Mouse (Mus musculus) ES-Bruce4 (cell line): ENCODE measurements around the gene Cntfr. TPM values are rescaled to one million over a fixed set of nuclear protein-coding genes. Genes with fewer than 3 reads are reported as not detected.
"Not testable (repeated sequence)": the region's sequence is repeated elsewhere in the genome, so short reads cannot be mapped to it uniquely, and the experiment has no call there.

Experiments
- H3K27ac ChIP-seq: 2 replicates; pipeline ENCODE4 v1.5.1; 2012; ENCODE audit warnings: low read length, inconsistent platforms; ENCODE audit not compliant: insufficient read depth
- H3K27me3 ChIP-seq: 2 replicates; pipeline ENCODE4 v1.6.1; 2012; ENCODE audit warnings: mild to moderate bottlenecking, low read length, inconsistent platforms; ENCODE audit not compliant: control insufficient read depth, poor library complexity, insufficient read depth, severe bottlenecking
- H3K36me3 ChIP-seq: 2 replicates; pipeline ENCODE4 v1.6.1; 2012; ENCODE audit warnings: inconsistent platforms, mild to moderate bottlenecking, low read length, moderate library complexity; ENCODE audit not compliant: control insufficient read depth, poor library complexity, insufficient read depth, severe bottlenecking
- H3K4me1 ChIP-seq: one replicate; pipeline ENCODE4 v1.8.1; 2011; ENCODE audit warnings: low read length; ENCODE audit not compliant: control insufficient read depth, insufficient read depth
- H3K4me3 ChIP-seq: 2 replicates; pipeline ENCODE4 v1.5.1; 2011; ENCODE audit warnings: low read depth, mild to moderate bottlenecking, low read length
- H3K9ac ChIP-seq: 2 replicates; pipeline ENCODE4 v1.6.1; 2012; ENCODE audit warnings: low read depth, mild to moderate bottlenecking, inconsistent platforms; ENCODE audit not compliant: poor library complexity, severe bottlenecking
- H3K9me3 ChIP-seq: replicated peaks from 2 replicates; pipeline ENCODE4 v1.6.1; 2012; ENCODE audit warnings: mild to moderate bottlenecking, low read length, inconsistent platforms; ENCODE audit not compliant: control insufficient read depth, poor library complexity, insufficient read depth, severe bottlenecking
- polyA plus RNA-seq: library from polyadenylated mRNA; stranded (reverse); fragments of >200 nt; gene quantifications from 2 replicates; pipeline ENCODE4 v1.2.4, GENCODE M21; 2011; ENCODE audit warnings: low read depth; ENCODE audit not compliant: missing spikeins, insufficient read depth, insufficient read length

Gene Cntfr
- polyA plus RNA-seq, 1 experiment, result 23.9 TPM

DNA sequence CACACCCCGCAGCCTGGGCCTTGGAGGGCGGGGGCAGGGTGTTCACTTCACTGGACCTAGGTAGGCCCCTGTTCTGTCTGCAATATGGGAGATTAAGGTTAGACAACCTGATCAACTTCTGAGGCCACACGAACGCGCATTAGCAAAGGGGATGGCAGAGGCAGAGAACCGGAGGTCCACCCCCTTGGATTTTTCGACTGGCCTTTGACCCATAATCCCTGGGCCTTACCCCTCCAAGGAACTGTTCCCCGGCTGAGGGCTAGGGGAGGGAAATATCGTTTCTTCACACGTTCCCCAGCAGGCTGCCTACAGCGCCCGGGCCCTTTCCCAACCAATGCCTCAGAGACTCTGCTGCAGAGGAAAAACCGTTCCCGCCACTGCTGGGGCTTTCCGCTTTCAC is 437 bp downstream of the Cntfr start:
- not testable (repeated sequence) for H3K4me1 ChIP-seq, H3K27ac ChIP-seq, H3K27me3 ChIP-seq, H3K9me3 ChIP-seq, H3K4me3 ChIP-seq, H3K9ac ChIP-seq, H3K36me3 ChIP-seq

DNA sequence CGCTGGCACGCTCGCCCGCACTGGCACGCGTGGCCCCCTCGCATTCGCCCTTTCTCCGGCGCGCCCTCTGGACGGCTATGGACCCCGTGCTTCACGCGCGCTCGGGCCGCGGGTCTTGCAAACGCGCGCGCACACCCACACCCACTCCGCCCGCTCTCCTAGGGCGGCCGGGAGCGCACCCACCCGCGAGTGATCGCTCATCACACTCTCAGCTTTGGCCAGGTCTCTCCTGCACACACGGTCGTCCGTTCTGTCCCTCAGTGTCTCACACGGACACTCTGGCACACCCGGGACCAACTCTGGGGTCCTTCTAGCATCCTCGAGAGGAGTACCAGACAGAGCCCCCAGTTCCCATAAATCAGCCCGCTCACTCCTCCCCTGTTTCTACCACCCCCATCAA is 1.1 kb downstream of the Cntfr start:
- H3K27ac ChIP-seq, H3K27me3 ChIP-seq, H3K4me1 ChIP-seq, H3K36me3 ChIP-seq, H3K9me3 ChIP-seq, H3K9ac ChIP-seq: not testable (repeated sequence)
- peak overlapping the region; percentile 38 for H3K4me3 ChIP-seq

DNA sequence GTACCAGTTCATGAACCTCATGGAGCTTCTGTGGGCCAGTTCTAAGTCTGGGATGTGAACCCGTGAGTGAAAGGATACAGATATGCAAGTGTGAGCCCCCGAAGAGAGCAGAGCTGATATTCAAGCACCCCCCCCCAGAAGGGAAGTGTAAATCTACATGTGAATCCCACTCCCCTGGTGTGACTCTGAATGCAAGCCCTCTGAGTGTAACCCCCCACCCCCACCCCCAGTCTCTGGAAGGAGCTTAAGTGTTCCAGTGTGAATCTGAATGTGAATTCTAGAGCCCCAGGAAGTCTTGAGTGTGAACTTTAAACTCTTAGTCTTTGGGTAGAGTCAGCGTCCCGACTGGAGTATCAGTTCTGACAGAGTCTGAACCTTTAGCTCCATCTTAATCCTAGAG is 3.4 kb downstream of the Cntfr start:
- H3K27me3 ChIP-seq, H3K4me1 ChIP-seq, H3K36me3 ChIP-seq, H3K9ac ChIP-seq, H3K27ac ChIP-seq, H3K9me3 ChIP-seq, H3K4me3 ChIP-seq: not testable (repeated sequence)

DNA sequence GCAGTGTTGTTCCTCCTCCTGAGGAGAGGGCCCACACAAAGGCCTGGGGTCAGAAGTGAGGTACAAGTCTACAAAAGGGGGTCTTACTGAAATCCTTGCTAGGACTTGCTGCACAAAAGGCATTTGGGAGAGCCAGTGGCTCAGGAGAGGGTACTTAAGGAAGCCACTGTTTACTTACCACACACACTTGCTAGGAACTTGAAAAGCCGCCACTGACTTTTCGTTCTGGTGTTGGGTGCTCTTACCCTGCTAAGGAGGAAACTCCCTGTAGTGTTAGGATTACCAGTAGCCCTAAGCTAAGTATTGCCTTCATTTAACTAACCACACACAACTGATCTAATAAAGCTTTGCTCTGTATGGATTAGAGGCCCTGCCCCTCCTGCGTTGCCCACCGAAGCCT is 6.9 kb downstream of the Cntfr start:
- not testable (repeated sequence) for H3K4me3 ChIP-seq, H3K4me1 ChIP-seq, H3K9me3 ChIP-seq

DNA sequence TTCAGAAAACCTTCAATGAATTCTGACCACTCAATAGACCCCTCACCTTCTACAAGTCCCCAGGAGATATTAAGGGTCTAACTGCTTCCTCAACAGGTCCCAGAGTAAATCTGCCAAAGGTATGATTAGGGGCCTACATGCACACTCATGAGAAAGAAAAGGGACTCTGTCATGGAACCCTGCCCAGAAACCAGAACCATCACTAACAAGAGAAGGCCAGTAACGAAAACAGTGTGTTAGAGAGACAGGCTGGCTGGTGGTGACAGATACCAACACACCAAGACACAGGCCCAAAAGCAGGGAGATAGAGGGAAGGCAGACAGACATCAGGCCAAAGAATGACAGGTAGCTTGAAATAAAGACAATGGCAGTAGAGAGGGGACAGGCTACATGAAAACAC is 8.3 kb downstream of the Cntfr start:
- H3K36me3 ChIP-seq, H3K27ac ChIP-seq: not testable (repeated sequence)

More for the DNA sequence above, 6.9 kb downstream of the Cntfr start:
- H3K27ac ChIP-seq, H3K9ac ChIP-seq, H3K36me3 ChIP-seq, H3K27me3 ChIP-seq: not testable (repeated sequence)

DNA sequence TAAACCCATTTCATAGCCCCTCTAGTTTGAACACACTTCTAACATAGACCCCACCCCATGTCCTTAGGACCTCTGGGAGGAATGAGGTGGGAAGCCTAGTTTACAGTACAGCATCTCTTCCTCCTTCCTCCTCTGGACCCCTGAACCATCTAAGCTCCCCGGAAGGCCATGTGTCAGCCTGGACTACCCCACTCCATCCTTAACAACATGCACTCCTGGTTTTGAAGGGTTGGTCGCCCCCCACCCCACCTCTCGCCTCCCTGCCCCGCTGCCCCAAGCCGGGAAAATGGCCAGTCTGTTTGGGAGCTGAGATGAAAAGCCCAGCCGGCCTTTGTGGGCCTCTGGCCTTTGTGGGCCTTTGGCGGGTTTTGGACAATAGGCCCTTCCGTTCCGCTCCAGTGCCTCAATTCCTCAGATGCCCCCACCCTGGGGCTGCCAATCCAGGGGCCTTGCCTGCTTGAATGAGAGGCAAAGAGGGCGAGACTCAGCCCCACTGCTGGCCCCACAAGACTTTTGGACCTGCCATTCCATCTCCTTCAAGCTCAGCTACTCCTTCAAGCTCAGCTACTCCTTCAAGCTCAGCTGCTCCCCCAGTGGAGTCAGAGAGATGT is 10.9 kb downstream of the Cntfr start:
- H3K27me3 ChIP-seq, H3K9ac ChIP-seq, H3K27ac ChIP-seq, H3K4me3 ChIP-seq, H3K4me1 ChIP-seq, H3K9me3 ChIP-seq, H3K36me3 ChIP-seq: not testable (repeated sequence)

More for the DNA sequence above, 8.3 kb downstream of the Cntfr start:
- not testable (repeated sequence) for H3K4me1 ChIP-seq, H3K9me3 ChIP-seq, H3K9ac ChIP-seq, H3K4me3 ChIP-seq, H3K27me3 ChIP-seq

DNA sequence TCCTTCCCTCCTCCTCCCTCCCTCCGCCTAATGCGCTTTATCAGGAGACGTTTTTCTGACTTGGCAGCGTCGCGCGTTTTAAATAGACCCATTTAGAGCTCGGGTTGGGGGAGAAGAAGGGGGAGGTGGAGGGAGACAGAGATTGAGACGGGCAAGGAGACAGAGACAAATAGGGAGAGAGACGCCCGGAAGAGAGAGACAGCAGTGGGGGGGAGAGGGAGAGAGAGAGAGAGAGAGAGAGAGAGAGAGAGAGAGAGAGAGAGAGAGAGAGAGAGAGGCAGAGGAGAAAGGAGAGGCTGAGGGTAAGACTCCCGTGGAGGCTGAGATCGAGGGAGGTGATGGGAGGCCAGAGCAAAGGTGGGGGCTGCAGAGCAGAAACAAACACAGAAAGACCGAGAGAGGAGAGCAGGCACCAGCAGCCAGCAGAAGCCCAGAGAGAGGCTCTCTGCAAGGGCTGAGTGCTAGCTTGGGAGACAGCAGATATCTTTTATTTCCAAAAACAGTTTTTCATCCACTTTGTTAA is 11.9 kb downstream of the Cntfr start:
- not testable (repeated sequence) for H3K27me3 ChIP-seq, H3K36me3 ChIP-seq, H3K4me1 ChIP-seq, H3K4me3 ChIP-seq, H3K9me3 ChIP-seq, H3K9ac ChIP-seq, H3K27ac ChIP-seq

DNA sequence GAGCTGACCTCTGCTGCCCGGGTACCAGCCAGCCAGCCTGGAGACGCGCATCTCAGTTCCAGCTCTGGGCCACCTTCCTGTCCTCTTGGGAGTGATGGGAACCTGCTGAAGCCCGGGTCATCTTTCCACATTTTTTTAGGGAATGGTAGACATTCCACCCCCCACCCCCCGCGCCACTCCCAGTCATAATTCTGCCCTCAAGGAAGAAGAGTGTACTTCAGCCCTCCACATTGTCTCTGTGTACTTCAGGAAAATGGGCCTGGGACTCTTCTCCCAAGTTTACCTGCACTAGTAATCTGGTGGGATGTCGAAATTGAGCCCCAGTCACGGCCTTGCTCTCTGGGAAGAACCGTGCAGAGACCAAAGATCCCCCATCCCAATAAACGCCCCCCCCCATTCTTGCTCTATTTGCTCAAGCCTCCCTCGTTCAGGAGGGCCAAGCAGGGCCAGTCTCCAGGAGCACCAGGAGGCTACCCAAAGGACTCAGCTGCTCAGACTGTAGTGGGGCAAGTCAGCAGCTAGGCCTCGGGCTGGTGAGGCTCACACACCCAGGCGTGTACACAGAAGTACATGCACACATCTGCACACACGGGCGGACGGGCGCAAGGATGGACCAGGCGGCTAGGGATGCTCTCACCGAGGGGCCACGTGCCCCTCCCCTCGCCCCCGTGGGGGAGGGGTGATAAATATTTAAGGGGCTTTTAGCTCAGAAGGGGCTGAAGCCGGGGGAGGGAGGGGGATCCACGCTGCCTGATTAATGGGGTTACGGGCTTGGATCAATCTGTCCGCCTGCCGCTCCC is 12.6 kb downstream of the Cntfr start:
- not testable (repeated sequence) for H3K4me3 ChIP-seq, H3K9me3 ChIP-seq, H3K9ac ChIP-seq, H3K36me3 ChIP-seq, H3K4me1 ChIP-seq, H3K27me3 ChIP-seq, H3K27ac ChIP-seq

DNA sequence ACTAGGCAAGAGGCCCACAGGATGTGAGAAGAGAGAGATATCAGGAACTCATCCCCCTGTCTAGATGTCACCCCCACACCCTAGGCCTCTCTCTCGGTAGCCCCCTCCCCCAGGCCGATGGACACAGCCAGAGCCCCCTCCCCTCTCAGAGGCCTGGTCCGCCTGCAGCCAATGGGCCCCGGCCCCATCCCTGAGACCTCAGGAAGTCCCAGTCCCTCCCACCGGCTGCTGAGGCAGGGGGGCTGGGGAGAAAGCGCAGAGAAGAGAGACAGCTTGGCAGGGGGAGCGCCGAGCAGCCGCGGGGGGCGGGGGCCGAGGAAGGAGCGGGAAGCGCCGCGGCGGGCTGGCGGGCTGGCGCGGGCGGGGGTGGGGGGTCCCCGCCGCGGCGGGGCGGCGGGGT is 13.6 kb downstream of the Cntfr start:
- not testable (repeated sequence) for H3K9ac ChIP-seq, H3K36me3 ChIP-seq, H3K4me1 ChIP-seq, H3K4me3 ChIP-seq, H3K27ac ChIP-seq, H3K9me3 ChIP-seq, H3K27me3 ChIP-seq
